Mouse (Mus musculus) midbrain, postnatal 0 days (tissue): ENCODE data around the gene Agt. TPM values are rescaled to one million over a fixed set of nuclear protein-coding genes. Genes with fewer than 3 reads are reported as not detected.

ENCODE experiments used
- ATAC-seq: fragments of 200-750 bp; cut with Nextera tagmentation; 2 replicates; pipeline ENCODE4 v1.8.0; 2017; ENCODE audit warnings: moderate number of reproducible peaks, mild to moderate bottlenecking, moderate TSS enrichment, moderate library complexity; ENCODE audit not compliant: low FRiP score
- DNase-seq: peaks from one replicate; pipeline ENCODE4 v3.0.0-alpha.2; 2015; ENCODE audit warnings: low spot score
- H3K27ac ChIP-seq: fragments of 300-500 bp; sonication (generic); 2 replicates; pipeline ENCODE4 v1.5.1; 2014; ENCODE audit warnings: low read depth, mild to moderate bottlenecking, low read length, mixed read lengths
- H3K27me3 ChIP-seq: fragments of 300-500 bp; sonication (generic); 2 replicates; pipeline ENCODE4 v1.6.1; 2014; ENCODE audit warnings: low read length, control low read depth, mixed read lengths; ENCODE audit not compliant: insufficient read depth
- H3K36me3 ChIP-seq: fragments of 300-500 bp; sonication (generic); 2 replicates; pipeline ENCODE4 v1.6.1; 2014; ENCODE audit warnings: low read length, control low read depth, mixed read lengths; ENCODE audit not compliant: insufficient read depth
- H3K4me1 ChIP-seq: fragments of 300-500 bp; sonication (generic); 2 replicates; pipeline ENCODE4 v1.6.1; 2014; ENCODE audit warnings: mild to moderate bottlenecking, control low read depth, antibody characterized with exemption, low read length, mixed read lengths; ENCODE audit not compliant: insufficient read depth
- H3K4me2 ChIP-seq: fragments of 300-500 bp; sonication (generic); 2 replicates; pipeline ENCODE4 v1.6.1; 2014; ENCODE audit warnings: low read depth, mild to moderate bottlenecking, low read length, mixed read lengths; ENCODE audit not compliant: poor library complexity, severe bottlenecking
- H3K4me3 ChIP-seq: fragments of 300-500 bp; sonication (generic); 2 replicates; pipeline ENCODE4 v1.5.1; 2014; ENCODE audit warnings: low read depth, mild to moderate bottlenecking, low read length, moderate library complexity
- H3K9ac ChIP-seq: fragments of 300-500 bp; sonication (generic); replicated peaks from 2 replicates; pipeline ENCODE4 v1.6.1; 2014; ENCODE audit warnings: mild to moderate bottlenecking, low read length, moderate library complexity, mixed read lengths; ENCODE audit not compliant: poor library complexity, severe bottlenecking
- H3K9me3 ChIP-seq: fragments of 300-500 bp; sonication (generic); 2 replicates; pipeline ENCODE4 v1.6.1; 2016; ENCODE audit warnings: low read length, control low read depth
- CTCF ChIP-seq: IDR thresholded peaks from 2 replicates; pipeline ENCODE4 v1.5.1; 2016; ENCODE audit warnings: antibody characterized with exemption, mild to moderate bottlenecking
- WGBS: fragments of 180-500 bp; shearing (Covaris S2); extraction: QIAGEN DNeasy Blood & Tissue Kit; methylation state at CpG from one replicate; pipeline ENCODE4 v1.1.7; 2014; 5-methylcytosine and 5-hydroxymethylcytosine counted together
- polyA plus RNA-seq: library from polyadenylated mRNA; unstranded; fragments of >200 nt; fragmentation: Nextera tagmentation; extraction: Ambion mirVana; gene quantifications from 2 replicates; pipeline ENCODE4 v1.2.1, GENCODE M21; 2015
- total RNA-seq: library from RNA; depleted of rRNA; stranded (reverse); fragments of >200 nt; gene quantifications from 2 replicates; pipeline ENCODE4 v1.2.3, GENCODE M21; 2014; rRNA removed

The Agt gene
- total and polyA plus RNA-seq, 2 experiments from 2014 or later, result 65.9 to 104 TPM

- Histone ChIP-seq H3K4me2 (no peak overlapping the region), H3K9ac (no peak overlapping the region), H3K36me3 (no peaks in the 10 kb centered on the region), H3K4me1 (no peaks in the 10 kb centered on the region), H3K27me3 (peaks cover 4% of the 10 kb centered on the region; the same call in 1 of the 2 replicates), H3K27ac (no peak overlapping the region), H3K4me3 (no peak overlapping the region), H3K9me3 (0 out of 2 replicates have a peak, but pooled peaks cover 6% of the 10 kb centered on the region)
- no peak for TF ChIP-seq CTCF
- DNase-seq, result no peak
- no peak for ATAC-seq
- WGBS, result 70% methylated on average over 6 of the region's 6 CpGs
Observed at GRCm38 (mm10) chr8:124508321-124508695, 61.2 kb downstream of the Agt start.

DNA sequence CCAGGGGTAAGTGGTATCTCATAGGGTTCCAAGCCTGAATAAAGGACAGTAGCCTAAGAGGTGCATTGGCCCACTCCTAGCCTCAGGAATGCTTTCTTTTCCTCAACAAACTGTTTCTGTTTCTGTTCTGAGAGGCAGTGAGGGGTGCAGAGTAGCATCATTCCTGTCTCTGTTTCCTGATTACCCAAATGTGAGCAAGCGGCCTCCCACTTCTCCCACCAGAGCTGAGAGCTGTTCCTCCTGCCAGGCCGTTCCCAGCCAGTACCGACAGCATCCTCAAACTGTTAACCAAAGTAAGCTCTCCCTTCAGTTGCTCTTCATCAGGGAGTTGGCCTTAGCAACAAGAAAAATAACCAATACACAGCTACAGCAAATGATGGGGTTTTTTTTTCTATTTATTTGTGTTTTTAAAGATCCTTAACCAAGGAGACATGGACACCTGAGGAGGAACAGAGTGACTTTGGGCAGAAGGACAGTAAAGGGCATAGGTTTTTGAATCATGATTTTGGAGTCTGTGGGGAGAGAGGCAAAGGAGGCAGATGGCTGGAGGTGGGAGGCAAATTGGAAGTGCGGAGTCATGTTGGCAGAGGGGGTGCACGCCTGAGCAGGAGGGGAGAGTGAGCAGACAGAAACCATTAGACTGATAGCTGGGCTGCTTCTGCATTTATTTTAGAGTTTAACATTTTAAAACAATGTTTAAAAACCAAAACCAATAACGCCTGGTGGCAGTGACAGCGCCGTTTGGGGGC lies 61.8 kb downstream of the Agt start:
- TF ChIP-seq CTCF, result no peak
- WGBS, result 79% methylated on average over 8 of the region's 8 CpGs
- Histone ChIP-seq H3K9me3 (0 out of 2 replicates have a peak, but pooled peaks cover 6% of the 10 kb centered on the region), H3K27ac (no peak overlapping the region), H3K27me3 (peaks cover 4% of the 10 kb centered on the region; the same call in 1 of the 2 replicates), H3K36me3 (no peaks in the 10 kb centered on the region), H3K9ac (no peak overlapping the region), H3K4me2 (no peak overlapping the region), H3K4me3 (no peak overlapping the region), H3K4me1 (no peaks in the 10 kb centered on the region)
- peak; percentile 38 for DNase-seq
- no peak for ATAC-seq

Other genes with a start within 250 kb of the Agt start
- gene Pgbd5, start 130.0 kb downstream of the Agt start, total RNA-seq, result 61.1 and 77.0 TPM in 2 replicates
- 12.2 and 13.5 TPM in 2 replicates for gene Pgbd5, start 130.0 kb downstream of the Agt start, polyA plus RNA-seq
- gene Cog2, start 48.9 kb downstream of the Agt start, total RNA-seq, result 26.2 and 26.7 TPM in 2 replicates
- 15.8 and 18.8 TPM in 2 replicates for gene Cog2, start 48.9 kb downstream of the Agt start, polyA plus RNA-seq
- gene Capn9, start 6.4 kb upstream of the Agt start, total RNA-seq, result 0.27 TPM in 1 of 2 replicates, not detected in the other
- gene Capn9, start 6.4 kb upstream of the Agt start, polyA plus RNA-seq, result 0.43 and 0.52 TPM in 2 replicates
- 87.6 and 88.0 TPM in 2 replicates for gene 2310022B05Rik, start 93.7 kb upstream of the Agt start, total RNA-seq
- 30.1 and 31.4 TPM in 2 replicates for gene 2310022B05Rik, start 93.7 kb upstream of the Agt start, polyA plus RNA-seq
- 64.8 and 76.5 TPM in 2 replicates for gene Ttc13, start 152.3 kb upstream of the Agt start, total RNA-seq
- gene Ttc13, start 152.3 kb upstream of the Agt start, polyA plus RNA-seq, result 64.0 and 66.5 TPM in 2 replicates
- gene Arv1, start 152.4 kb upstream of the Agt start, total RNA-seq, result 22.5 and 25.4 TPM in 2 replicates
- 35.2 and 35.7 TPM in 2 replicates for gene Arv1, start 152.4 kb upstream of the Agt start, polyA plus RNA-seq
- gene Fam89a, start 182.1 kb upstream of the Agt start, total RNA-seq, result 1.2 TPM in 1 of 2 replicates, not detected in the other
- gene Fam89a, start 182.1 kb upstream of the Agt start, polyA plus RNA-seq, result 0.25 and 0.26 TPM in 2 replicates
- gene Trim67, start 223.4 kb upstream of the Agt start, total RNA-seq, result 87.1 and 104 TPM in 2 replicates
- 22.0 and 25.6 TPM in 2 replicates for gene Trim67, start 223.4 kb upstream of the Agt start, polyA plus RNA-seq